Mouse (Mus musculus) liver, postnatal 0 days (tissue): ENCODE measurements at regions not wholly inside any gene's neighbourhood (a gene's known extent, or its start where the extent isn't known, plus 50 kb on each side); places are given as distances from the start of the nearest gene placed in this dataset.

Experiments
- CTCF ChIP-seq: sonication (generic); IDR thresholded peaks from 2 replicates; pipeline ENCODE4 v1.5.1; 2016; ENCODE audit warnings: antibody characterized with exemption, low read depth
- EP300 ChIP-seq: IDR thresholded peaks from 2 replicates; pipeline ENCODE4 v1.6.1; 2016; ENCODE audit warnings: antibody characterized with exemption, low read depth, mild to moderate bottlenecking

GRCm38 (mm10) chr10:111900723-111901716 is 71.4 kb upstream of the Krr1 start:
- TF ChIP-seq CTCF (no peak), EP300 (no peak)
